Mouse (Mus musculus) kidney, postnatal 0 days (tissue): ENCODE measurements at regions not wholly inside any gene's neighbourhood (a gene's known extent, or its start where the extent isn't known, plus 50 kb on each side); places are given as distances from the start of the nearest gene placed in this dataset.
A peak's percentile ranks its signal among the peaks of the same experiment; 100 is the strongest.

Experiments
- ATAC-seq: fragments of 200-750 bp; cut with Nextera tagmentation; replicated peaks from 2 replicates; pipeline ENCODE4 v1.8.0; 2017; ENCODE audit warnings: low read depth, moderate number of reproducible peaks, moderate TSS enrichment, moderate library complexity; ENCODE audit not compliant: low FRiP score
- DNase-seq: peaks from one replicate; pipeline ENCODE4 v3.0.0-alpha.2; 2016; ENCODE audit warnings: low spot score
- H3K27ac ChIP-seq: fragments of 300-500 bp; sonication (generic); 2 replicates; pipeline ENCODE4 v1.5.1; 2014; ENCODE audit warnings: mild to moderate bottlenecking
- H3K27me3 ChIP-seq: fragments of 300-500 bp; sonication (generic); 2 replicates; pipeline ENCODE4 v1.6.1; 2014; ENCODE audit warnings: low read length, mixed read lengths; ENCODE audit not compliant: insufficient read depth
- H3K36me3 ChIP-seq: fragments of 300-500 bp; sonication (generic); 2 replicates; pipeline ENCODE4 v1.6.1; 2014; ENCODE audit warnings: low read length, mixed read lengths; ENCODE audit not compliant: insufficient read depth
- H3K4me1 ChIP-seq: fragments of 300-500 bp; sonication (generic); replicated peaks from 2 replicates; pipeline ENCODE4 v1.6.1; 2014; ENCODE audit warnings: antibody characterized with exemption, low read length, mixed read lengths; ENCODE audit not compliant: insufficient read depth
- H3K4me2 ChIP-seq: fragments of 300-500 bp; sonication (generic); 2 replicates; pipeline ENCODE4 v1.6.1; 2014; ENCODE audit warnings: mild to moderate bottlenecking, low read length, moderate library complexity, mixed read lengths
- H3K4me3 ChIP-seq: fragments of 300-500 bp; sonication (generic); replicated peaks from 2 replicates; pipeline ENCODE4 v1.5.1; 2014; ENCODE audit warnings: low read depth, low read length
- H3K9ac ChIP-seq: fragments of 300-500 bp; sonication (generic); 2 replicates; pipeline ENCODE4 v1.6.1; 2014; ENCODE audit warnings: low read depth, low read length
- H3K9me3 ChIP-seq: fragments of 300-500 bp; sonication (generic); replicated peaks from 2 replicates; pipeline ENCODE4 v1.6.1; 2016; ENCODE audit warnings: low read length, inconsistent platforms, mixed read lengths
- CTCF ChIP-seq: IDR thresholded peaks from 2 replicates; pipeline ENCODE4 v1.5.1; 2016; ENCODE audit warnings: antibody characterized with exemption, low read depth, mild to moderate bottlenecking, moderate library complexity
- WGBS: fragments of 180-500 bp; shearing (Covaris S2); extraction: QIAGEN DNeasy Blood & Tissue Kit; methylation state at CpG from one replicate; pipeline ENCODE4 v1.1.7; 2014; 5-methylcytosine and 5-hydroxymethylcytosine counted together

GRCm38 (mm10) chr1:44957125-44957524 lies 354.2 kb upstream of the Col3a1 start:
- H3K9me3 ChIP-seq, result no peaks in the 10 kb centered on the region
- no peak overlapping the region for H3K4me3 ChIP-seq
- H3K27me3 ChIP-seq, result no peaks in the 10 kb centered on the region
- H3K36me3 ChIP-seq, result no peaks in the 10 kb centered on the region
- ATAC-seq (no peak), DNase-seq (no peak)
- TF ChIP-seq CTCF, result no peak
- no peak overlapping the region for H3K9ac ChIP-seq
- WGBS, result 69% methylated on average over 4 of the region's 4 CpGs
- no peaks in the 10 kb centered on the region for H3K4me1 ChIP-seq
- H3K27ac ChIP-seq, result no peak overlapping the region
- H3K4me2 ChIP-seq, result no peak overlapping the region

- ATAC-seq, result no peak
- Histone ChIP-seq H3K9me3 (no peaks in the 10 kb centered on the region), H3K9ac (no peak overlapping the region), H3K4me3 (no peak overlapping the region), H3K27me3 (no peaks in the 10 kb centered on the region), H3K27ac (no peak overlapping the region), H3K36me3 (no peaks in the 10 kb centered on the region), H3K4me1 (no peaks in the 10 kb centered on the region), H3K4me2 (no peak overlapping the region)
- no peak for TF ChIP-seq CTCF
- DNase-seq, result peak; percentile 76
- WGBS, result 36% methylated on average over 3 of the region's 3 CpGs
Measured at GRCm38 (mm10) chr1:44987171-44987570, 324.2 kb upstream of the Col3a1 start.

- ATAC-seq, result no peak
- Histone ChIP-seq H3K4me2 (no peak overlapping the region), H3K9ac (no peak overlapping the region), H3K36me3 (no peaks in the 10 kb centered on the region), H3K27me3 (no peaks in the 10 kb centered on the region), H3K27ac (no peak overlapping the region), H3K4me3 (no peak overlapping the region), H3K4me1 (no peaks in the 10 kb centered on the region), H3K9me3 (no peaks in the 10 kb centered on the region)
- peak; percentile 41 for DNase-seq
- TF ChIP-seq CTCF, result no peak
Measured at GRCm38 (mm10) chr1:45020516-45020915, 290.8 kb upstream of the Col3a1 start.

GRCm38 (mm10) chr1:45021234-45021633 lies 290.1 kb upstream of the Col3a1 start:
- no peak overlapping the region for H3K4me2 ChIP-seq
- H3K27me3 ChIP-seq, result no peaks in the 10 kb centered on the region
- TF ChIP-seq CTCF, result no peak
- no peak overlapping the region for H3K9ac ChIP-seq
- peak; percentile 3 for DNase-seq
- no peak overlapping the region; the same call in 1 of the 2 replicates for H3K27ac ChIP-seq
- H3K4me3 ChIP-seq, result no peak overlapping the region
- H3K9me3 ChIP-seq, result no peaks in the 10 kb centered on the region
- H3K36me3 ChIP-seq, result no peaks in the 10 kb centered on the region
- no peaks in the 10 kb centered on the region for H3K4me1 ChIP-seq
- no peak for ATAC-seq
- WGBS, result 34% methylated on average over 2 of the region's 2 CpGs

GRCm38 (mm10) chr1:45022146-45022841 lies 289.0 kb upstream of the Col3a1 start:
- Histone ChIP-seq H3K27me3 (no peaks in the 10 kb centered on the region), H3K27ac (no peak overlapping the region), H3K9me3 (no peaks in the 10 kb centered on the region), H3K4me3 (no peak overlapping the region), H3K4me1 (no peaks in the 10 kb centered on the region), H3K9ac (no peak overlapping the region), H3K4me2 (no peak overlapping the region), H3K36me3 (no peaks in the 10 kb centered on the region)
- ATAC-seq (no peak), DNase-seq (peak; percentile 72)
- 71% methylated on average over 1 of the region's 1 CpGs for WGBS
- no peak for TF ChIP-seq CTCF

- no peak for TF ChIP-seq CTCF
- Histone ChIP-seq H3K36me3 (no peaks in the 10 kb centered on the region), H3K4me1 (no peaks in the 10 kb centered on the region), H3K27me3 (no peaks in the 10 kb centered on the region), H3K9ac (no peak overlapping the region), H3K4me2 (no peak overlapping the region), H3K9me3 (no peaks in the 10 kb centered on the region), H3K4me3 (no peak overlapping the region), H3K27ac (no peak overlapping the region)
- ATAC-seq (no peak), DNase-seq (no peak)
- WGBS, result 63% methylated on average over 3 of the region's 3 CpGs
Measured at GRCm38 (mm10) chr1:45023336-45023735, 288.0 kb upstream of the Col3a1 start.

GRCm38 (mm10) chr1:45031436-45032027 lies 279.8 kb upstream of the Col3a1 start:
- H3K27ac ChIP-seq, result no peak overlapping the region

More at GRCm38 (mm10) chr1:45031436-45032027, 279.8 kb upstream of the Col3a1 start:
- Histone ChIP-seq H3K4me1 (no peaks in the 10 kb centered on the region), H3K9ac (no peak overlapping the region), H3K9me3 (no peaks in the 10 kb centered on the region), H3K27me3 (no peaks in the 10 kb centered on the region), H3K4me3 (no peak overlapping the region), H3K36me3 (no peaks in the 10 kb centered on the region), H3K4me2 (no peak overlapping the region)
- DNase-seq, result peak; percentile 35
- ATAC-seq, result no peak
- 46% methylated on average over 4 of the region's 4 CpGs for WGBS
- no peak for TF ChIP-seq CTCF
